15 mouse cellular contexts compared by ENCODE assay signal in genomic region chr6:135429268-135429909, GRCm38 (mm10).
DNase-seq lines count a peak whose midpoint lies in the region; ATAC-seq lines count a peak whose summit lies in the region.
"Had no signal": no experiment of that assay in that cellular context is flagged by ENCODE, and none has a peak within 500 bp of the region (broad histone marks: within the 10 kb centered on the region; RNA-seq: fewer than 3 reads in every experiment).

No protein-coding gene starts in this region.

- no peaks in the 10 kb centered on the region for H3K4me1 ChIP-seq in forebrain, embryonic 16.5 days (replicated peaks; ENCODE audit: control insufficient read depth, insufficient read depth, low read length)
- H3K4me1 ChIP-seq in forebrain, embryonic 15.5 days, result no peaks in the 10 kb centered on the region
- H3K4me1 ChIP-seq in hindbrain, embryonic 11.5 days (replicated peaks; ENCODE audit: control insufficient read depth, insufficient read depth, low read length), result no peaks in the 10 kb centered on the region
- H3K4me1 ChIP-seq: heart, embryonic 13.5 days; liver, embryonic 13.5 days; stomach, embryonic 15.5 days had no signal

- no peaks in the 10 kb centered on the region for H3K27me3 ChIP-seq in forebrain, embryonic 16.5 days (replicated peaks; ENCODE audit: control insufficient read depth, insufficient read depth, low read length)
- H3K27me3 ChIP-seq in forebrain, embryonic 15.5 days, result no peaks in the 10 kb centered on the region
- H3K27me3 ChIP-seq in hindbrain, embryonic 11.5 days (ENCODE audit: control insufficient read depth, insufficient read depth, low read length), result no peaks in the 10 kb centered on the region
- H3K27me3 ChIP-seq: heart, embryonic 13.5 days; liver, embryonic 13.5 days; stomach, embryonic 15.5 days had no signal

- H3K4me2 ChIP-seq in forebrain, embryonic 16.5 days (ENCODE audit: low read length), result no peak overlapping the region
- no peak overlapping the region for H3K4me2 ChIP-seq in forebrain, embryonic 15.5 days (replicated peaks)
- H3K4me2 ChIP-seq in hindbrain, embryonic 11.5 days (replicated peaks; ENCODE audit: low read depth, low read length), result no peak overlapping the region
- H3K4me2 ChIP-seq: heart, embryonic 13.5 days; liver, embryonic 13.5 days; stomach, embryonic 15.5 days had no signal

- DNase-seq in embryo, embryonic 10.5 days (ENCODE audit: low spot score), result peak; percentile 49
- peak; percentile 32 for DNase-seq in hindbrain, embryonic 11.5 days (ENCODE audit: low spot score)
- peak; percentile 38 for DNase-seq in mesoderm, embryonic 11.5 days (ENCODE audit: low read depth, low spot score)
- no peak for DNase-seq in spleen, postnatal 14 days (ENCODE audit: low spot score in 2 of 2)
- no peak for DNase-seq in thymus, postnatal 4 days
- DNase-seq in layer of hippocampus, adult 9-11 months, result no peak
- DNase-seq: cerebellum, adult 9-10 months; gastrocnemius, postnatal 36 days; liver, embryonic 13.5 days; lung, postnatal 14 days had no signal

- H3K27ac ChIP-seq in forebrain, embryonic 16.5 days (ENCODE audit: low read length), result no peak overlapping the region
- no peak overlapping the region for H3K27ac ChIP-seq in forebrain, embryonic 15.5 days (replicated peaks)
- H3K27ac ChIP-seq in hindbrain, embryonic 11.5 days (ENCODE audit: low read depth, low read length), result no peak overlapping the region
- H3K27ac ChIP-seq: heart, embryonic 13.5 days; kidney, postnatal 0 days; liver, embryonic 13.5 days; stomach, embryonic 15.5 days had no signal

- ATAC-seq in forebrain, embryonic 16.5 days, result peak; percentile 58; the same call in 1 of the 2 replicates
- no peak for ATAC-seq in forebrain, embryonic 15.5 days (replicated peaks)
- ATAC-seq in hindbrain, embryonic 11.5 days (ENCODE audit: low FRiP score), result 0 out of 2 replicates have a peak, but pooled peaks have one; percentile 27

- H3K36me3 ChIP-seq in forebrain, embryonic 16.5 days (ENCODE audit: control insufficient read depth, insufficient read depth), result no peaks in the 10 kb centered on the region
- no peaks in the 10 kb centered on the region for H3K36me3 ChIP-seq in forebrain, embryonic 15.5 days
- no peaks in the 10 kb centered on the region for H3K36me3 ChIP-seq in hindbrain, embryonic 11.5 days (ENCODE audit: control insufficient read depth, insufficient read depth, low read length)
- H3K36me3 ChIP-seq: heart, embryonic 13.5 days; liver, embryonic 13.5 days; stomach, embryonic 15.5 days had no signal

- H3K4me3 ChIP-seq in forebrain, embryonic 16.5 days (replicated peaks; ENCODE audit: low read length), result no peak overlapping the region
- H3K4me3 ChIP-seq in forebrain, embryonic 15.5 days, result no peak overlapping the region
- no peak overlapping the region for H3K4me3 ChIP-seq in hindbrain, embryonic 11.5 days (ENCODE audit: low read depth, low read length)
- H3K4me3 ChIP-seq: heart, embryonic 13.5 days; liver, embryonic 13.5 days; stomach, embryonic 15.5 days had no signal

- H3K9ac ChIP-seq in forebrain, embryonic 16.5 days (replicated peaks; ENCODE audit: low read depth, low read length), result no peak overlapping the region
- H3K9ac ChIP-seq in forebrain, embryonic 15.5 days (replicated peaks), result no peak overlapping the region
- H3K9ac ChIP-seq in hindbrain, embryonic 11.5 days (ENCODE audit: low read depth, low read length), result no peak overlapping the region
- H3K9ac ChIP-seq: heart, embryonic 13.5 days; liver, embryonic 13.5 days; stomach, embryonic 15.5 days had no signal

- 41% methylated on average over 8 of the region's 8 CpGs for WGBS in forebrain, embryonic 16.5 days
- 45% methylated on average over 8 of the region's 8 CpGs for WGBS in forebrain, embryonic 15.5 days
- WGBS in hindbrain, embryonic 11.5 days, result 65% methylated on average over 8 of the region's 8 CpGs

- H3K9me3 ChIP-seq in forebrain, embryonic 16.5 days (ENCODE audit: control insufficient read depth, low read length), result no peaks in the 10 kb centered on the region
- H3K9me3 ChIP-seq in forebrain, embryonic 15.5 days, result no peaks in the 10 kb centered on the region
- no peaks in the 10 kb centered on the region for H3K9me3 ChIP-seq in hindbrain, embryonic 11.5 days (ENCODE audit: control insufficient read depth, low read length)
- H3K9me3 ChIP-seq: heart, embryonic 13.5 days; liver, embryonic 13.5 days; stomach, embryonic 15.5 days had no signal

Comparison
In these comparisons a context has a peak if more than half of its experiments do, and no peak if none do; other contexts are left out.
1. DNase-seq: peak in embryo, embryonic 10.5 days (single experiment), hindbrain, embryonic 11.5 days (single experiment) and mesoderm, embryonic 11.5 days (single experiment); none in spleen, postnatal 14 days (0 of 2), thymus, postnatal 4 days (single experiment) and layer of hippocampus, adult 9-11 months (single experiment).